Mouse (Mus musculus): ENCODE measurements around the gene Myh1. TPM values are rescaled to one million over a fixed set of nuclear protein-coding genes. Genes with fewer than 3 reads are reported as not detected.

The Myh1 gene
- total RNA-seq (2023): not detected

GRCm38 (mm10) chr11:67199752-67200151, at the start of gene Myh1:
Gene Myh1, plus strand, starts transcription at chr11:67200052.

GRCm38 (mm10) chr11:67170727-67171126, 29.1 kb upstream of the Myh1 start, which contains the start of gene Myh2:
Gene Myh2, plus strand, starts transcription at chr11:67171027.

GRCm38 (mm10) chr11:67237481-67238079, 37.7 kb downstream of the Myh1 start, which contains the start of gene Myh4:
Gene Myh4, plus strand, starts transcription at chr11:67238029.

Other genes with a start within 250 kb of the Myh1 start
- not detected for gene Tmem238l, start 243.4 kb upstream of the Myh1 start, total RNA-seq (2023)
- gene Tmem220, start 174.9 kb upstream of the Myh1 start, total RNA-seq (2023): 0.64 TPM
- gene Adprm, start 147.5 kb upstream of the Myh1 start, total RNA-seq (2023): 41.7 TPM
- 13.0 TPM for gene Sco1, start 147.4 kb upstream of the Myh1 start, total RNA-seq (2023)
- gene Myh3, start 121.8 kb upstream of the Myh1 start, total RNA-seq (2023): not detected
- not detected for gene Myh2, start 29.0 kb upstream of the Myh1 start, total RNA-seq (2023)
- gene Myh4, start 38.0 kb downstream of the Myh1 start, total RNA-seq (2023): not detected
- gene Myh8, start 77.1 kb downstream of the Myh1 start, total RNA-seq (2023): not detected
- gene Myh13, start 121.6 kb downstream of the Myh1 start, total RNA-seq (2023): 0.15 TPM